Mouse (Mus musculus): ENCODE results near the gene Nptx1. TPM values are rescaled to one million over a fixed set of nuclear protein-coding genes. Genes with fewer than 3 reads are reported as not detected.

Gene Nptx1
- polyA plus RNA-seq, 1 experiment from 2014 or later, result 16.1 TPM

DNA sequence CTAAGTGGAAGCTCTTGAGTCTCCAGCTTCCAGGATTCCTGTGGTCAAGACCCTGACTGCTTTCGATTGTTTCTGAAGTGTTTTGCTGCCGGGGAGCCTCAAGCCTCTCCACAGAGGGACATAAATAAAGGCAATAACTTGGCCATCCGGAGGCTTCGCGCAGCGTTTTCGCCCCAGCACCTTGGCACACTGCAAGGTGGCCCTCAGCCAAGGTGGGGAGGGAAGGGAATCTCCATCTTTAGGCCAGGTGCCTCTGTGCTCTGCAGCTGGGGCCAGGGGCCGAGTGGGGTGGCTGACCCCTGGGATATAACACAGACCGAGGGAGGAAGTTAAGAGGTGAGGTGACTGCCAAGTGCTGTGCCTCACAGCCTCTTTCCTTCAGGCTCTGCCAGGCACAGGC, 15.6 kb upstream of the Nptx1 start:
- no peak for ATAC-seq (ENCODE audit: low FRiP score, low read depth)
- Histone ChIP-seq H3K4me2 (replicated peaks) (no peak overlapping the region), H3K4me1 (peaks cover 23% of the 10 kb centered on the region), H3K27ac (no peak overlapping the region), H3K9me3 (no peaks in the 10 kb centered on the region), H3K27me3 (replicated peaks) (peaks cover 12% of the 10 kb centered on the region), H3K9ac (no peak overlapping the region), H3K36me3 (no peaks in the 10 kb centered on the region), H3K4me3 (no peak overlapping the region)
- WGBS, result 39% methylated on average over 9 of the region's 9 CpGs

DNA sequence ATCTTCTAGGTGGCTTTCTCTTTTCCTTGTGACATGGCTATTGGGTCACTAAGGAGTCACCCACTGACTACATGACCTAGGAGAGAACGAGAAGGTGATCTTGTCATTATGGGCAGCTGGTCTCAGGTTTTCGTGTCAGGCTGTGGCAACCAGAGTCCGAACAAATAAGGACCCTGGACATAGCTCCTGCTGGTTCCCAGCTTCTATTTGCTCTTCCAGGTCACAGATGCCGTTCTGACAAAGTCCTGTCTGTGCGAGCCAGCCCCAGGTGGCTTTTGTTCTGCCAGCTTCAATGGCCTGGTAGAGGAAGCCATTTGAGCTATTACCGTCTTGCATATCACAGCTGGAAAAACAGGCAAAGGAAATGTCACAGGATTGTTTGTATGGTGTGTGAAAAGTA, 14.7 kb upstream of the Nptx1 start:
- Histone ChIP-seq H3K4me1 (peaks cover 32% of the 10 kb centered on the region), H3K27me3 (replicated peaks) (peaks cover 12% of the 10 kb centered on the region)
- 14% methylated on average over 6 of the region's 6 CpGs for WGBS

DNA sequence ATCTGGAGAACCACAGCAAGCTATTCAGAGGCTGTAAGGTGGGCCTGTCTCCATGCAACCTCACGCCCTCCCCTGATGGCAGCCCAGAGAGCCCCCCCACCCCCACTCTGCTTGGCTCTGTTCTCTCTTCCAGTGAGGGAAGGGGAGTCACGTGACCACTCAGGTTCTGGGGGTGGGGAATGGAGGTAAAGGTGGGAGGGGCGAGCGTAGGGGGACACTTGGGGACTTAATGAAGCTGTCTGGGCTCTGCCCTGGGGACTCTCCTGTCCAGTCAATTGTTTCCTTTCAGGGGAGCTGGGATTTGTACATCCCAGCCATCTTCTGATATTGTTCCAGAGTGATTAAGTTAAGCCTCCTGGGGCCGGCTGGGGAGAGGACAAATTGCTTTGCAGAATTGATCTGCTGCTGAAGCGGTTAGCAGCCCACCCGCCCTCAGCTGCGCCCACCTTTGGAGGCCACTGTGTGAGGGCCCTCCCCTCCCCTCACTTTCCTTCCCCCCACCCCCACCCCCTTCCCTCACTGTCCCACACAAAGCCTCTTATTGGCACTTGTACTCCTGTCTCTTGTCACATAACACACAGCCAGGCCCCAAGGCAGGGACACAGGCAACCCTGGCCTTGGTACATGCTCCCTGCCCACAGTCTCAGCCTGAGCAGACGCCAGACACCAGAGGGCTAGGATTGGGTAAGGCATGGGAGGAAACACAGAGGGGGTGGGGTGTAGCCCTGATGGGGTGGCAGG, 11.5 kb upstream of the Nptx1 start:
- no peaks in the 10 kb centered on the region for H3K9me3 ChIP-seq
- 5% methylated on average over 9 of the region's 9 CpGs for WGBS
- peak; percentile 80 for ATAC-seq (ENCODE audit: low FRiP score, low read depth)
- peaks cover 33% of the 10 kb centered on the region for H3K4me1 ChIP-seq
- H3K4me2 ChIP-seq (replicated peaks), result peak overlapping the region; percentile 24
- 0 out of 2 replicates have a peak overlapping the region, but pooled peaks have one; percentile 42 for H3K9ac ChIP-seq
- H3K27ac ChIP-seq, result peak overlapping the region; percentile 82
- H3K27me3 ChIP-seq (replicated peaks), result peaks cover 6% of the 10 kb centered on the region
- no peaks in the 10 kb centered on the region for H3K36me3 ChIP-seq
- H3K4me3 ChIP-seq, result no peak overlapping the region; the same call in 1 of the 2 replicates

More for the DNA sequence above, 14.7 kb upstream of the Nptx1 start:
- Histone ChIP-seq H3K27ac (no peak overlapping the region), H3K9me3 (no peaks in the 10 kb centered on the region), H3K9ac (no peak overlapping the region), H3K36me3 (no peaks in the 10 kb centered on the region), H3K4me2 (replicated peaks) (no peak overlapping the region), H3K4me3 (no peak overlapping the region)
- no peak for ATAC-seq (ENCODE audit: low FRiP score, low read depth)

DNA sequence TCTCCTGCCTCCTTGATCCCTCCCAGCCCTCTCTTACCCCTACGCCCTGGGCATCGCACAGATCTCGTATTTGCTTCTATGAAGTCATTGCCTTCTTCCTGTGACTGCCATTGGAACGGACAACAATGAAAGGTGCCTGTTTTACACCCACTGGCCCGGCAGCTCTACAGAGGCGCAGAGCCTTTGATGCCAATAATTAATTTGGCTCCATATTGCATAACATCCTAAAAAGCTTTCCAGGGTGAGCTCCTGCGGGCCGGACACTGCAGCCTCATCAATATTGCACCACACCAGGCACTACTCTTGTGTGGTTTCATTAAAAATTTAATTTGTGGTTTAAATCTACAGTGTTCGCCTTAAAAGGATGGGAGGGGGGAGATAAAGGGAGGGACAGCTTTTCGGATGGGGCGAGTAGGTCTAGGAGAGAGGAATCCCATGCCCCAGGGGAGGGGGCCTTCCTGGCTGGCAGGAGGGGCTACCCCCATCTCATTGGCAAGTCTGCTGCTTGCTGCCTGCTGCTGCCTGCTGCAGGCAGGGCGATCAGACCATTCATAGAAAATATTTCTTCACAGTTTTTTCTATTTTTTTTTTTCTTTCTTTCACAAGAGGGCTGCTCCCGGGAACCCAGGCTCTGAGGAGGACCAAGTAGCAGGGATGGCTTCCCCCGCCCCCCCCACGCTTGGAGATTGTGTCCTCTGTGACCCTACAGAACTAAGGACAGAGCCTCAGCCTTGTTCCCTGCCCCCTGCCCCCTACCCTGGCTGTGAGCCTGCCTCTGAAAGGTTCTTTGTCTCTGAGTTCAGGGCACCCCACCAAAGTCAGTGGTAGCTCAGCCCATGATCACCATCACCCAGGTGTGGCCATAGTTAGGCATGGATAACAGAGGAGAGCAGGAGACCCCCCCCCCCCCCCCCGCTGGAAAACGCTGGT, 10.7 kb upstream of the Nptx1 start:
- peak; percentile 52 for ATAC-seq (ENCODE audit: low FRiP score, low read depth)
- H3K4me3 ChIP-seq, result no peak overlapping the region; the same call in 1 of the 2 replicates
- no peaks in the 10 kb centered on the region; the same call in 1 of the 2 replicates for H3K27me3 ChIP-seq (replicated peaks)
- H3K4me2 ChIP-seq (replicated peaks), result peak overlapping the region; percentile 24
- peak overlapping the region; percentile 82 for H3K27ac ChIP-seq
- no peaks in the 10 kb centered on the region for H3K36me3 ChIP-seq
- WGBS, result 14% methylated on average over 17 of the region's 17 CpGs
- H3K9ac ChIP-seq, result peak overlapping the region; percentile 42; the same call in 1 of the 2 replicates
- no peaks in the 10 kb centered on the region for H3K9me3 ChIP-seq
- H3K4me1 ChIP-seq, result peaks cover 33% of the 10 kb centered on the region

DNA sequence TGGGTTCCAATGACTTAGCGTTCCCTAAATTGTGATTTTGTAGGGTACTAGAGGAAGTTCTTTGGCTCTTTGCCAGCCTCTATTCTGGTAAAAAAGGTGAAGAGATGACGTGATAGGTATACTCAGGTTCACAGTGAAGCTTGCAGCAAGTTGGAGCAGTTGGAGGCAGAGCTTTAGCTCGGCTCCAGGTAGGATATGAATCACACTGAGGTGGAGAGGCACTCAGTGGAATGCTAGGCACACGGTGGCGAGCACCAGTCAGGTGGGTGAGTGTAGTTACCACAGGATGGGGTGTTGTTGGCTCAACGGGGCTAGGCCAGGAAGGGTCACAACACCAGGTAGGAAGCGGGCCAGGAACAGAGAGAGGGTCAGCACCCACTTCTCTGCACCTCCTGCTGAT, 7.6 kb upstream of the Nptx1 start:
- 86% methylated on average over 7 of the region's 7 CpGs for WGBS
- Histone ChIP-seq H3K27me3 (replicated peaks) (peaks cover 17% of the 10 kb centered on the region), H3K9ac (no peak overlapping the region), H3K4me1 (peaks cover 39% of the 10 kb centered on the region), H3K36me3 (no peaks in the 10 kb centered on the region), H3K27ac (no peak overlapping the region), H3K4me2 (replicated peaks) (no peak overlapping the region), H3K9me3 (no peaks in the 10 kb centered on the region), H3K4me3 (no peak overlapping the region)
- no peak for ATAC-seq (ENCODE audit: low FRiP score, low read depth)

DNA sequence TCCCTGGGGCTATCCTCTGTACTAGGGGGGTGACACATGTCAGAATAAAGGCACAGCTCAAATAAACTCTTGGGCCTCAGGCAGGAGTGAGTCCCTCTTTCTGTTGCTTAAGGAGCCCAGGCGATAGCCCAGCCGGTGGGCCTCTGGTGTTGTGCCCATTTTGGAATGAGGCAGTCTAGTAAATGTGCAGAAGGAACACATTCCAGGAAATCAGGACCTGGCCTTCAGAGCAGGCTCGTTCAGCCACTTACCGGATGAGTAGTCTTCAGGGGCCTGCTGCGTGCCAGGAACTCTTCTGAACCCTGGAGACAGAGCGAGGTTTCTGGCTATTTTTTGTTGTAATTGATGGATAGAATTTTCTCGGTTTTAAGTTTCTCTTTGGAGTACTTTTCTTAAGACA, 7.2 kb upstream of the Nptx1 start:
- H3K9ac ChIP-seq, result no peak overlapping the region
- H3K36me3 ChIP-seq, result no peaks in the 10 kb centered on the region
- H3K4me2 ChIP-seq (replicated peaks), result no peak overlapping the region
- no peaks in the 10 kb centered on the region for H3K9me3 ChIP-seq
- 87% methylated on average over 7 of the region's 7 CpGs for WGBS
- no peak overlapping the region for H3K27ac ChIP-seq
- no peak for ATAC-seq (ENCODE audit: low FRiP score, low read depth)
- H3K4me1 ChIP-seq, result peaks cover 39% of the 10 kb centered on the region
- no peak overlapping the region for H3K4me3 ChIP-seq
- peaks cover 22% of the 10 kb centered on the region for H3K27me3 ChIP-seq (replicated peaks)

DNA sequence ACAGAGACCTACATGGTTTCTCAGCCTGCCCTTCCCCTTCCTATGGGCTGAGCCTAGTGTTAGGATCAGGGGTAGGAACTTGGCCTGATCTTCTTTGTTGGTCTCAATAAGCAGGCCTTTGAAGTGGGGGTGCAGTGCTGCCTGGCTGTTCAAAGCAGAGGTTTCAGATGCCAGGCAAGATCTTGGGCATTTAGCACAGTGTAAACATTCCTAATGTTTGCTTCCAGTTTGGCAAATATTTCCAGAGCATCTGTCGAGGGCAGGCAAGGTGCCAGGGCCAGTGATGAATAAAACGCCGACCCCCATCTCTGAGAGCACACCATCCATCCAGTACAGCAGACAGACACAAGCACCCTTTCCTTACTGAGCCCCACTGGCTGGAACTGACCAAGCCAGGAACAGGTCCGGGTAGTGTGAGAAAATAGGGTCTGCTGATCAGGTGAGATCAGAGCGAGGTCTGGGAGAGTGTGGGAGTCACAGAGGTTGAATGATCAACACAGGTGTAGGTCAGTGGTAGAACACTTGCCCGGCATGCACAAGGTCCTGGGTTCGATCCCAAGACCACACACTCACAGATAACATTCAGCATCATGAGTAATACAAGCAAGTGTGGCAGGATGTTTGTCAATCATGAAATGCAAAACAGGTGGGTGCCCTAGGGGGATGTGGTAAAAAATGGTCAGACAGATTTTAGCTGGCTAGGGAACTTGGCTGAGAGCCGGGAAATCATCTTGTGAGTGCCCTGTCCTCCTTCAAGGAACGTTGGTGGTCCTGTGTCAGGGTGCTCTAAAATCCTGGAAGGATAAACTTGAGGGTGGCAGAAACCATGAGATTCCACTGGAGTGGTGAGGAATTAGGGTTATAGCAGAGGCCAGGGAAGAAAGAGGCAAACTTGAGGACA, 5.6 kb upstream of the Nptx1 start:
- H3K4me2 ChIP-seq (replicated peaks), result no peak overlapping the region
- H3K27ac ChIP-seq, result no peak overlapping the region
- peaks cover 38% of the 10 kb centered on the region for H3K27me3 ChIP-seq (replicated peaks)
- no peaks in the 10 kb centered on the region for H3K9me3 ChIP-seq
- H3K4me3 ChIP-seq, result no peak overlapping the region
- H3K36me3 ChIP-seq, result no peaks in the 10 kb centered on the region
- H3K4me1 ChIP-seq, result peaks cover 39% of the 10 kb centered on the region
- 79% methylated on average over 9 of the region's 9 CpGs for WGBS
- ATAC-seq (ENCODE audit: low FRiP score, low read depth), result no peak
- no peak overlapping the region for H3K9ac ChIP-seq

DNA sequence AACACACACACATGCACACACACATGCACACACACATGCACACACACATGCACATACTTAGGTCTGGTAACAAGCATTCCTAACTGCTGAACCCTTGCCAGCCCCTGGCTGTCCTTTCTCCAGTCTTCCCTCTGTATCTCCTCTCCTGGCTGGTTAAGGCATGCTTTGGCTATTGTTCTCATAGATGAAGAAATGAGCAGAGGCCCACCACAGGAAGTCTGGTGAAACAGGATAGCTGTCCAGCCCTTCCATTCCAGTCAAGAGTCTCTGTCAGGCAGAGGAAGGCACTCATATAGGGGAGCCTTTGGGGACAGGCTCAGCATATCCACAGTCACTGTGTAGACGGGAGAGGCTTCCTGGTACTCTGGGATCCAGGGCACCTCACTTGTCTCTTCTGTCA, 4.7 kb upstream of the Nptx1 start:
- Histone ChIP-seq H3K4me3 (no peak overlapping the region), H3K4me1 (peaks cover 39% of the 10 kb centered on the region), H3K27me3 (replicated peaks) (peaks cover 46% of the 10 kb centered on the region), H3K9me3 (no peaks in the 10 kb centered on the region), H3K36me3 (no peaks in the 10 kb centered on the region), H3K9ac (no peak overlapping the region), H3K27ac (no peak overlapping the region), H3K4me2 (replicated peaks) (no peak overlapping the region)
- no peak for ATAC-seq (ENCODE audit: low FRiP score, low read depth)
- 78% methylated on average over 1 of the region's 1 CpGs for WGBS

DNA sequence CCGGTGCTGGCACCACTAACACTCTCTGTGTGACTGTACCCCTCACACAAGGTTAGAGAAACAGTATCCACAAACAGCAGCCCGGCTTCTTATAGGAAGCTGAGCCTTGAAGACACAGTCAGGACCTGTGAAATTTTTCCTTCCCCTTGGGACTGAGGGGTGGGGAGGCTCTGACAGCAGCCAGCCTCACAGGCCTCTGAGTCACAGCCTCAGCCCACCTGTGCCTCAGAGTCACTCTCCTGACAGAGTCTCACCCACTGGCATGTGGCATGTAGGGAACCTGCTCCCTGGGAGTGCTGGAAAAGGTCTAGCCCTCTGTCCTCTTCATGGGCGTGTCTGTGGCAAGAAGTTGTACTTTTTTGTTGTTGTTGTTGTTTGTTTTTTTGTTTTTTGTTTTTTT, 3.9 kb upstream of the Nptx1 start:
- H3K27me3 ChIP-seq (replicated peaks), result peaks cover 54% of the 10 kb centered on the region
- 56% methylated on average over 3 of the region's 3 CpGs for WGBS
- H3K4me3 ChIP-seq, result no peak overlapping the region
- no peak overlapping the region for H3K27ac ChIP-seq
- H3K4me2 ChIP-seq (replicated peaks), result no peak overlapping the region
- H3K36me3 ChIP-seq, result no peaks in the 10 kb centered on the region
- H3K9ac ChIP-seq, result no peak overlapping the region
- no peak for ATAC-seq (ENCODE audit: low FRiP score, low read depth)
- no peaks in the 10 kb centered on the region for H3K9me3 ChIP-seq
- H3K4me1 ChIP-seq, result peaks cover 47% of the 10 kb centered on the region

DNA sequence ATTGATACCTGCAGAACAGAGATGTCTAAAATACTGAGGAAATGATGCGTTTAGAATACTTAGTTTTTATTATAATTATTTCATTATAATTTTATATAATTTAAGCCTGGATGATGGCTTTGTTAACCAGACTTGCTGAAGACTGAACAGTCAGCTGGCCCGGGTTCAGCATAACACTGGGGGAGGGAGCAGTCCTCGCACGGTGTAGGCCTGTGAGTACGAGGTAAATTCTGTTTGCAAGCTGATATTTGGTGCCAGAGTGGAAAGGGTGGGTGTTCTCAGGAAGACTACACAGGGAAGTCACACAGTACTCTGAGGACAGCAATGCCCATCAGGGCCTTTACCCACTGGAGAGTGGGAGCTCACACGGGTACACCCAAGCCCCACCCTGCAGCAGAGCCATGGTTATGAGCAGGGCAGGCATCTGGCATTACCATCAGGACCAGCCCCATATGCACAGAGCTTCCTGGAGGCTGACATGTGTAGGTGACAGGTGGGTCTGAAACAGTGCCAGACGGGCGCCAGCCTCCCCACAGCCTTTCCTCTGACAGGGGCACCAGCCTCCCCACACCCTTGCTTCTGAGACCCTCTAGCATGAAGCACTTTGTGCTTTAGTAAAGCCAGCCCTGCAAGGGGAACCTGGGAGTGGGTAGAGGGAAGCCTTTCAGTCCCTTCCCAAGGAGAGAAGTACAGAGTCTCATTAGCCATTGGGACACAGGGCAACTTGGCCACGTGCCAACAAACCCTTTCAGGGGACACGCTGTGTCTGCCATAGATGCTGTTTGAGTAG, 3.2 kb upstream of the Nptx1 start:
- ATAC-seq (ENCODE audit: low FRiP score, low read depth), result no peak
- H3K36me3 ChIP-seq, result no peaks in the 10 kb centered on the region
- no peaks in the 10 kb centered on the region for H3K9me3 ChIP-seq
- H3K9ac ChIP-seq, result no peak overlapping the region
- peaks cover 54% of the 10 kb centered on the region for H3K4me1 ChIP-seq
- WGBS, result 51% methylated on average over 10 of the region's 10 CpGs
- H3K27ac ChIP-seq, result no peak overlapping the region
- no peak overlapping the region for H3K4me3 ChIP-seq
- peaks cover 61% of the 10 kb centered on the region for H3K27me3 ChIP-seq (replicated peaks)
- H3K4me2 ChIP-seq (replicated peaks), result no peak overlapping the region

DNA sequence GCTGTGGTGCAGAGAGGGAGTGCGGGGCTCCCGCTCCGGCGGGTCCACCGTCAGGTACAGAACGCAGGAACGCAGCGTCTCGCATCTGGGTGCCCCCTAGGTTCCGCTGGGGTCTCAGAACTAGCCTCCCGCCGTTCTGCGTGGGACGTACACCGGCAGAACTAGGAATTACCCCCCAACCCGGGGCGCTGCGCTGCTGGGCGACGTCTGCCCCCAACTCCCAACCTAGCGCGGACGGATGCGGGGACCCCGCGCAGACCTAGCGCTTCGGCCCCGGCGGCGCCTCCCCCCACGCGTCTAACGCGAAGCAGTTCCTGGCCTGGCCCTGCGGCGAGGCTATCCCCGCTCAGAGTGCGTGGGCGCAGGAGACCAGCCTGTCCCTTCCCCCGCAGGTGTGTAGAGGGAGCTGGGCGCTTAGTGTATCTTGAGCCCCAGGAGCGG, 1.8 kb upstream of the Nptx1 start:
- H3K27ac ChIP-seq, result no peak overlapping the region
- WGBS, result 1% methylated on average over 43 of the region's 43 CpGs
- H3K4me1 ChIP-seq, result peaks cover 67% of the 10 kb centered on the region

More for the DNA sequence above, 1.8 kb upstream of the Nptx1 start:
- peak overlapping the region; percentile 64 for H3K4me3 ChIP-seq
- ATAC-seq (ENCODE audit: low FRiP score, low read depth), result no peak
- H3K27me3 ChIP-seq (replicated peaks), result peaks cover 75% of the 10 kb centered on the region
- no peaks in the 10 kb centered on the region for H3K9me3 ChIP-seq
- H3K9ac ChIP-seq, result peak overlapping the region; percentile 55
- H3K4me2 ChIP-seq (replicated peaks), result peak overlapping the region; percentile 98
- H3K36me3 ChIP-seq, result 0 out of 2 replicates have a peak, but pooled peaks cover 1% of the 10 kb centered on the region
